Mouse (Mus musculus) layer of hippocampus, postnatal 25 days (tissue): ENCODE measurements around the gene Lrp8. TPM values are rescaled to one million over a fixed set of nuclear protein-coding genes. Genes with fewer than 3 reads are reported as not detected.
A peak's percentile ranks its signal among the peaks of the same experiment; 100 is the strongest.

Source experiments
- DNase-seq, 2 experiments: peaks; one replicate each; pipeline ENCODE4 v3.0.0; 2022; ENCODE audit warnings: mixed read lengths in 2 of 2, low spot score in 1 of 2; ENCODE audit errors: extremely low spot score in 1 of 2
- total RNA-seq, 2 experiments: library from RNA; stranded (reverse); gene quantifications; 2 replicates each; pipeline ENCODE4 v1.2.3; 2021

The Lrp8 gene
- 100 to 1,000 TPM in 1 of 2 experiments, 10 to 100 TPM in 1; 82.9 to 110 TPM for total RNA-seq

DNA sequence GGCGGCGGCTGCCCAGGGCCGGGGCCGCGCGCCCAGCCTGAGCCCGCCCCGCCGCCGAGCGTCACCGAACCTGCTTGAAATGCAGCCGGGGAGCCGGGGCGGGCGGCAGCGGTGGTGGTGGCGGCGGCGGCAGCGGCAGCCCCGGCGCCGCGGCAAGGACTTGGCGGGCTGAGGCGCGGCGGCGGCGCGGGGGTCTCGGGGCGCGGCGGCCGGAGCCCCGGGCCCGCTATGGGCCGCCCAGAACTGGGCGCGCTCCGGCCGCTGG lies at the start of gene Lrp8:
Gene Lrp8, plus strand, starts transcription at position 77 of the 265 bp plus-strand sequence.
- peak in 1 of 2 experiments; percentile 74 for DNase-seq

DNA sequence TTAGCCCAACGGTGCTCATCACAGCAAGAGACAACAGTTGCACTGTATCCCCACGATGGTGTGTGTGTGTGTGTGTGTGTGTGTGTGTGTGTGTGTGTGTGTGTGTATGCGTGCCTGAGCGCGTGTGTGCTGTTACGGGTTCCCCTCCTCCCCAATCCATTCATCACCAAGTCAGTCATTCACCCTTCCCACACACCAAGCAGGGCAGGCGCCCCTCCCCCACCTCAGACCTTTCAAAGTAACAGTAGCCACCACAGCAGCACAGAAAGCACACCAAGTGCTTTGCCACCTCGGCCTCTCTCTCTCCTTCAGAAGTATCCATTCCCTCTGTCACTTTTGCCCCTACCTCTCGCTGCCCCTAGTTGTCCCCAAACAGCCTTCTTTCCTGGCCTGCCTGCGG lies 45.8 kb upstream of the Lrp8 start:
- DNase-seq: no peak

GRCm38 (mm10) chr4:107757487-107758470 lies 44.3 kb upstream of the Lrp8 start:
- DNase-seq: no peak

DNA sequence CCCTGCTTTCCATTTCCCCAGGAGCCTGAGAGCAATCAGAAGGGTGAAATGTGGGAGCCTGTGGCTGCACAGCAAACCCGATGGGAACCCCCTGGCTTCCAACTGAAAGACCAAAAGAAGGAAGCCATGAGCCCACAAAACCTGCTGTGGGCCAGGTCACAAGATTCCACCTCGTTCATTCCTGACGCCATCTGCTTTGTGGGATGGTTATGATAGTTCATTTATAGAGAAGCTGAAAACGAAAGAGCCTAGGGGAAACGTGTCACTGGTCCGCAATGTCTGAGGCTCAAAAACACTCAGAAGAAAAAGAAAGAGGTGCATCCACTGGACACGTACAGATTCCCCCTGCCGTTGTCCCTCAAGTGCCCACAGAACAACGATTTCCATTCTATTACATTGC lies 43.1 kb upstream of the Lrp8 start:
- DNase-seq: no peak

- DNase-seq: no peak
Observed at GRCm38 (mm10) chr4:107763001-107763400, 39.1 kb upstream of the Lrp8 start.

DNA sequence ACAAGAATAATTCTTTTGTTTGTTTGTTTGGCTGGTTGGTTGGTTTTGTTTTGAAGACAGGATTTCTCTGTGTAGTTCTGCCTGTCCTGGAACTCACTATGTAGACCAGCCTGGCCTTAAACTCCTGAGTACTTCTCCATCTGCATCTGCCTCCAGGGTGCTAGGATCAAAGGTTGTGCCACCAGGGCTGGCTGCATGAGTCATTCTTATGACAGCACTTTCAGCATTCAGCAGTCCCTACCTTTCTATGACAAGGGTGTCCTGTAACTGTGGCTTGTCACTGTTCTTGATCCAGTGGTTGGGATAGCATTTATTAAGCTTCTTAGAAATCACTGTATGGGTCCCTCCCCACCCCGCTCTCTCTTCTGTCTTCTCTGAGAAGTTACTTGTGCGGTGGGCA lies 38.5 kb upstream of the Lrp8 start:
- DNase-seq: no peak

DNA sequence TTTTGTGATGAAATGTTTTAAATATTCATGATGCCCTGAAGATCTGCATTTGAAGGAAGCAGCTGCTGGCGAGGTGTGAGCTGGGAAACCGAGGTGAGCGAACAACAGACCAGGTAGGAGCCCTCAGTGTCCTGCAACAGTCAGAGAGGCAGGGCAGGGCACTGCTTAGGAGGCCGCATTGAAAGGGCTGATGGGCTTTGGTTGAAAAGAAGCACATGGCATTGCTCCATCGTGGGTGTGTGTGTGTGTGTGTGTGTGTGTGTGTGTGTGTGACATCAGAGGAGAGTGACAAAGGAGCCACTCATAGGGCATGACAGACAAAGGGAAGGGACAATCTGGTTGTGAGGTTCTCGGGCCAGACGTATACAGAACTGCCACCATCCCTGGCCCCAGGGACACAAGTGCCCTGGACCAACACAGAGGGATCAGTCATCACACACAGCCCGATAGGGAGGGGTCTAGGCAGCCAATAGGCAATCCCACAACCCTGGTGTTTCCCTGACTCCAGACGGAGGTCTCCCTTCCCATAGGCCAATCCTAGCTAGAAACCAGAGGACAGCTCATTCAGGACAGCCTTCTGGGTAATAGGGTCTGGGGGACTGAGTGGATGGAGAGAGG lies 36.8 kb upstream of the Lrp8 start:
- no peak for DNase-seq

- no peak for DNase-seq
Observed at GRCm38 (mm10) chr4:107766182-107766581, 35.9 kb upstream of the Lrp8 start.

DNA sequence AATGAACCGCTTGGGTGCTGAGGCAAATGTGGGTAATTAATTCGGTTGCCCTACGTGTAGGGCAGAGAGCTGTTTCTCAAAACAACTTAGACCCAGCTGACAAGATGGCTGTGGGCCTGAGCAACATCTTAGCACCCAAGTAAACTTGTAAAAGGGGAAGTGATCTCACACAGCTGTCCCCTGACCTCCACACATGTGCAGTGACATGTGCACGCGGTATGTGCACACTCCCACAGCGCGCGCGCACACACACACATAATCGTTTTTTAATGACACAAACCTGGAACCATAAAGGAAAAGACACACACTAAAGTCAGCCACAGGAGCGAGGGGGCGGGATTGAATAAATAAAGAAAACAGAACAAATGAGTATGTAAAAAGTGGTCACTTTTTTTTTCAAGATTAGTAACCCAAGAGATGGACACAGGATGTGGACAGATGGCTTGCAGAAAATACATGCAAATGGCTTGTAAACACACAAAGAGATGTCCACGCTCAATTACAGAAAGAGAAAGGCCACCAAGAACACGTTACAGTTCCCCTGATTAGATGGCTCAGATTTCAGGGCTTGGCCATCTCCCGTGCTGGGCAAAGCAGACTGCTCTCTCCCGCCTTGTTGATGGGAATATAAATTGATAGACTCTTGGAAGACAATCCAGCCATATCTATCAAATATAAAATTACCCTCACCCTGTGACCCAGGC lies 29.8 kb upstream of the Lrp8 start:
- DNase-seq: no peak

- DNase-seq: no peak
Observed at GRCm38 (mm10) chr4:107774868-107775267, 27.2 kb upstream of the Lrp8 start.

DNA sequence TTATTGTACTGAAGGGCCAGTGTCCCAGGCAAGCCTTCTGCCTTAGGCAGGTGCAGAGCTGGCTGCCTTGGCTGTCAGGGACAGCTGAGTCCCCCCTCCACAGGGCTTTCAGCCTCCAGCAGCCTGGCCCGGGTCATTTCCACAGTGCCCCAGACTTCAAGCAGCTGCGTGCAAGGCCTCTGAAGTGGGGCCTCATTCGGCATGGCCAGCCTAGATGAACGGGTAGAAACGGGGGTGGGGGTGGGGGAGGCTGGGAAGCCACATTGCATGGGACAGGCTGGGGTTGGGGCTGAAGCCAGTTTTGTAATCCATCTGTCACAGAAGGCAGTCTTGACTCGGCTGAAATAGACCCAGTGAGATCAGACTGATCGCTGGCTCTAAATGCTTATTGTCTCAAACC lies 26.4 kb upstream of the Lrp8 start:
- no peak for DNase-seq

- no peak for DNase-seq
Observed at GRCm38 (mm10) chr4:107776990-107777673, 24.9 kb upstream of the Lrp8 start.

- no peak for DNase-seq
Observed at GRCm38 (mm10) chr4:107783541-107783940, 18.5 kb upstream of the Lrp8 start.

GRCm38 (mm10) chr4:107788841-107789240 lies 13.2 kb upstream of the Lrp8 start:
- DNase-seq: no peak

DNA sequence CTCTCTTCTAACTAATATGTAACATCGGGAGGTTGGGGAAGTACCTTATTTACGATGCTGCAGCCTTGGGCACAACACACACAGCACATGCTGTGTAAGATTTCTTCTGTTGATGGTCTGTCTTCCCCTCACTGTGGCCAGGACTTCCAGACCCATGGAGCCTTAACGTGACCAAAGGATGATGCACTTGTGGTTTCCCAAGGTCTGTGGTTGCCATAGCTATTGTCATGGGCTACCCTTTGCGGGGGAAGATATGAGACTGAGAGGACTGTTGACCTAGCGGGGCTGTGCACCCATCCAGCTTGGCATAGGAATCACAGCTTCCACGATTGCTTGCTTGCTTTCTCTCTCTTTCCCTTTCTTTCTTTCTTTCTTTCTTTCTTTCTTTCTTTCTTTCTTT lies 1.3 kb upstream of the Lrp8 start:
- no peak for DNase-seq

DNA sequence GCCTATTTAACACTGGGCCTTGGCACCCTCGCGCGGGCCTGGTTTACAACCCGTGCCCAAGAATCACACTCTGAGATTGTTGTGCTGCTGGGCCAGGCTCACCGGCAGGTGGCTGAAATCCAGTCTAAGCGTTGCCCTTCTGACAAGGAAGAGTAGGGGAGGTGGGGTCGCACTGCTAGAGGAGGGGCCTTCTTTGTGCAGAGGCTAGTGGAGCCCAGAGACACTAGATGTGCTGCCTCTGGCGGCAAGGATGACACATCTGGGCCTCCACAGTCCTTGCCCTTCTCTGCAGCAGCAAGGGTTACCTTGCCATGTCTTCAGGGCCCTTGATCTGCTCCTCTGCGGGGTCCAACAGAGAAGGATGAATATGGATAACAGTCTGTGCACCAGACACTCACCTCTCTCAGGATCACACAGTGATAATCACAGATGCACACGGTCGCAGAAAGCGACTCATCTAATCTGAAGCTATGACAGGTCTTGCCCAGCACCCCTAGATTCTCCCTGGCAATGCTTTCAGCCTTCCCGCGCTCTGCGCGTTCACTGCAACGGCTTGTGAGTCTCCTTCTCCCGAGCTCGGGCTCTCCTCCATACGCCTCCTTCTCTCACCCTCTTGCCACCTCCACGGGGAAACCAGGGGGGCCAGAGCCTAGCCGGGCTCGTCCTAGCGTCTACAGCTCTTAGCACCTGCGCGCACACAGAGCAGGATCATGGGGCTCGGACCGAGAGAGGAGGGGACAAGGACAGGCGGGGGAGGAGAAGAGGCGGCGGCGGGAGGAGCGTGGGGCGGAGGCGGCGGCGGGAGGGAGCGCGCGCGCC lies 486 bp upstream of the Lrp8 start:
- DNase-seq: peak in 1 of 2 experiments; percentile 80

DNA sequence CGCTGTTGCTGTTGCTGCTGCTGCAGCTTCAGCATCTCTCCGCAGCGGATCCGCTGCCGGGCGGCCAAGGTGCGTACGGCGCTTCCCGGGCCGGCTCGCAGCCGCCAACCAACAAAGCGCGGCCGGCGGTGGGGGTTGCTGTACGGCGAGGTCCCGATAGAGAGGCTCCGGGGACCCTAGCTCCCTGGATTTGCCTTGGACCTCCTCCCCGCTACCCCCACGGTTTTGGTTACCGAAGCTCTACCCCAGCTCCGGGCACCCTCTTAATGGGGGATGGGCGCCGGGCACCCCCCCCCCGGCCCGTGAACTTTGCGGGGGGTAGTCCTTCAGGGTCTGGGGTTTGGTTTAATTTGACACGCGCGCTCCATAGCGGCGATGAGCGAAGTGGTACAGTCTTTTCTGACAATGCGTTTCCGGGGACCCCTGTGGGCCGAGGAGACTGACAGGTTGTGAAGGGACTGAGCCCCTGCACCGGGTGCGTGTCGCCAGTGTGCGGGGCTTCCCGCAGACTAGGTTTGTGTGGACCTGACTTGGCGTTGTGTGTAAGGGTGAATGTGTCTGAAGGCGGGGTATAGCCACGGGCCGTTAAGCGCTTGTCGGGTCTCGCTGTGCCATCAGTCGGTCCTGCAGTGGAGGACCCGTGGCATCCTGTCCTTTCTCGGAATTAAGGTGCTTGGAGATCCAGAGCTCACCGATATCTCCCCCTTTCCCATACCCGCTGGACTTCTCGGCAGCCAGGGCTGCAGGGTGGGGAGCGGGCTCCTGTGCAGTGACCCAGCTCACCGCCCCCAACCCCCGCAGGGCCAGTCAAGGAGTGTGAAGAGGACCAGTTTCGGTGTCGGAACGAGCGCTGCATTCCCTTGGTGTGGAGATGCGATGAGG lies 630 bp downstream of the Lrp8 start:
- peak in 1 of 2 experiments; percentile 49 for DNase-seq

DNA sequence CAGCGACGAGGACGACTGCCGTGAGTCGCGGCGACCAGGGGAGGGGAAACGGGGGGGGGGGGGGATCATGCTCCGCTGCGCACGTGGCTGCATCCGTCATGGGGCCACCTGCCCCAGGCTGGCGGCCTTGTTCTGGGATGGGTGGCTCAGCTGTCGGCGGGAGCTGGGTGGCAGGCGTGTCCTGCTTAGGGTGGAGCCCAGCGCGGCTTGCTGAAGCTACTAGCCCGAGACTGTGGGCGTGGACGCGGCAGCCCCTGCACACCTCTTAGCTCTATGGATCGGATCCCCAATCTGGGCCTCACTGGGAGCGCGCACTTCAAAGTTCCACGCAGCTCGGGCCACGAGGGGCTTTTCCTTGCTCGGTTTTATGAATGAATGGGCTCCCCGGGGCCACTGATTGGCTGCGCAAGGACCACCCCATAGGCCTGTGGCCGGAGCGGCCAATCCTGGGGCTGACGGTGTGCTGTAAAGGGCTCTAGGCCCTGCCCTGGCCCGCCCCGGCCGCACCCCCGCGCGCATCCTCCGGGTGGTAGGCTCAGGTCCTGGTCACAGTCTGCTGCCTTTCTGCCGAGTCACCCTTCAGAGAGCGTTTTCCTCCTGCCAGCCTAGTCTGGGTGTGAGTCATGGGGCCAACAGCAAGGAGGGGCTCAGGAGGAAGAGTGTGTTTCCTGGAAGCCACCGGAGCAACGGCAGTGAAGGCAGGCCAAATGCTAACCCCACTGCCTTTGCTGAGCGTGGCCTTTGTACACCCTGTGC lies 1.5 kb downstream of the Lrp8 start:
- peak in 1 of 2 experiments; percentile 49 for DNase-seq
